Mouse (Mus musculus): ENCODE data around the gene Lrguk.

Gene Lrguk

DNA sequence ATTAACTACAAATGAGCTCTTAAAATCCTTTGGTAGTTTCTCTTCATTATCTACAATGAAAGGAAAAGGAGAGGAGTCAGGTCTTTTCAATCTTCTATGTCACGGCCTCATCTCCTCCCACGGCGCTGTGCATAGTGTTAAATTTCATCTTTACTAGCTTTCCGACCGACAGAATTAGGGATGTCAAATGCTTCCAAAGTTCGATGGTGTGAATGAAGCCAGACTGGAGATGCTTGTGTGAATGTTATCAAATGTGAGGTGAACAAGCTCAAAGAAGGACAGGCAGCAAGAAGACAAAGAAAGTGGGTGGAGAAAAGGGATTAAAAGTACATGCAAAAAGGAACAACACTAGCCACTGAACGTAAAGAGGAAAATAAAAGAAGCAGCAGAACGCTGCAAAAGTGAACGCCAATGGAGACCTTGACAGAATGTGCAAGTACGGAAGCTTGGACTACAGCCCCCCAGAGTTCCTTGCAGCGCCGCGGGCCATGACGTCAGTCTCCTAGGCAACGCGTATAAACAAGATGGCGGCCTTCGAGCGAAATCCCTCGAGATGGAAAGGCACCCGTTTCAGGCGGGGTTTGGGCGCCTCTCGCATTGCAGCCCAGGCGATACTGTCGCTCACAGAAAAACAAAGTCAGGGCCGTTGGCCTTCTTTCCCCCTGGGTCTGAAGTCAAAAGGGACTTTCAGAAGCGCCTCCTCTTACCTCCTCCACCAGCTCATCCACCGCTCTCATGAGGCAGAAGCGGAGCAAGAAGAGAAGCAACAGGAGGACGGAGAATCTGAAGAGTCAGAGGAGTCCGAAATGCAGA is at the start of gene Lrguk:
Lrguk (plus strand) TSS at position 516 of the 813 bp plus-strand sequence.
- peak; percentile 82 for DNase-seq (ENCODE audit: extremely low spot score, low spot score)

DNA sequence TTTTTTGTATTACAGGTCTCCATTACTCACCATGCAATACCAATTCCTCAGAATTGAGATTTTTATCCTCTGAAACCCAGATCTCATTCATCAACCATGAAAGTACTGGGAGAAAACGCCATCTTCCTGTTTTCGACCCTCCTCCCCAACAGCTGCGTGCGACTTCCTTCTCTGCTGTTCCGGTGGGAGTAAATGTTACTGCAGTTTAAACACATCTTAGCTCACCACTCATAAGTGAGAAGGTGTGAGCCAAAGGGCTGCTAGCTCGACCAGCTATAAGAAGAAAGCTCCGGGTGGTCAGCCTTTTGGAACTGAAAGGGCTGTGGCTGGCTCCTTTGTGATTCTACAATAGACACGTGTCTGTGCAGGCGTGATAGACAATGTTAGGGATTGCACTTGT is 46.5 kb upstream of the Lrguk start:
- DNase-seq (ENCODE audit: extremely low spot score, low spot score) = no peak

DNA sequence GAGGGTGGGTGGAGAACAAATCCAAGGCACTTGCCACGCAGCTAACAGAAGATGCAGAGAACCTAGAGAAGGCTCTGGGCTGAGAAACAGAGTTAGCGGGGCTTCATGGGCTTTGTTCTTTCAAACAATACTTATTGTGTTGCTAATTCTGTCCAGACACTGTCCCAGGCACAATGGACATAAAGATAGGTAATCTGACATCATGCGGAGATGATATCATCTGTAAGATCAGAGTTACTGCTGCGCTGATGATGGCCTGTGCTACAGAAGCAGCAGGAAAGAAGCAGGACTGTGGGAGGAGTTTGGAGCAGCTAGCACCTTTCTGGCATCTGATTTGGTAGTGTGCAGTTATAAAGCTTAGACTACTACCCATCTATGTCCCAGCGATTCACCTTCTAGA is 42.1 kb upstream of the Lrguk start:
- no peak for DNase-seq (ENCODE audit: extremely low spot score, low spot score)

DNA sequence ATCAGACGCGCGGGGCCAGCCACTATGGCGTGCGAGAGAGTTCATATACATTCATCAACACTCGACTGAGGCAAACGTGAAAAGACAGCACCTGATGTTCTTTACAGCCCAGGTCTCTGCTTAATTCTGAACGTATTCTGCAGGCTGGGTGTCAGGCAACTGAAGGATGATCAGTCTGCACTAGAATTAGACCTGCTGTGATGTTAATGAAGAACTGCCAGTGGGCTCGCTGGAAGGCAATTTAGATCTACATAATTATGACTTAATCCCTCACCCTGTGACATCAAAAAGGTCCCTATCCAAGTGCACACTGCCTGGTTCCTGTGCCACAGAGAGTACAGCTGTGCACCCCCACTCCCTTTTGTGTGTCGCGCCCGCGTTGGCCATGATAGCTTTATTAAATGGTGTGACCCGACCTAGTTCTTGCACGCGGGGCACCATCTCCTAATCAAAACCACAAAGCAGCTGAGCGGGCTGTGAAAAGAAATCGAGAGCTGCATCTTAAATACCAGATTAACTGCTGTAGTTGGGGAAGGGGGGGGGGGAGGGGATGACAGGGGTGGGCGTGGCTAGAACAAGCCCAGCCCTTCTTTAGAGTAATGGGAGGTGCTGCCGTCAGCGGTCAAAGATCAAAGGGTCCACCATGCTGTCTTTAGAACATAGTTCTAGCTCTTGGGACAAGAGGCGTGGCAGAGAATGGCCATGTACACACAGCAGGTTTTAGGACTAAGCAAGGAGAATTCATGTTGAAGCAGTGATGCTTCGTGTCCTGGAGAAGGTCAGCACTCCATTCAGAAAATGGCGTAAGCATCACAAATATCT is 36.8 kb upstream of the Lrguk start:
- DNase-seq (ENCODE audit: extremely low spot score, low spot score) = peak; percentile 27

DNA sequence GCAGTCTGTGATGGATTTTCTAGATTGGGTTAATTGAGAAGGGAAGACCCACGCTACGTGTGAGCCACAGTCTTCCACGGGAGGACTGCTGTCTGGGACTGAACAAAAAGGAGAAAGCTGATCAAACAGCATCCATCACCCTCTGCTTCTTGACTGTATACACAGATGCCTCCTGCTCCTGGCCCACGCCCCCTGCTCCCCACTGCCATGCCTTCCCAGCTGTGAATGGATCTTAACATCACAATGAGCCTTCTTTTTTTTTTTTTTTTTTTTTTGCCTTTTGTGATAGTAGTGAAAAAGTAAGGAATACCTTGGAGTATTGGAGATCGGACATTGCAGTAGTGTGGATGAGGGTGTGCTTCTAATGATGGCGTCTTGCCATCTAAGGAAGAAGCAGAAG is 35.4 kb upstream of the Lrguk start:
- no peak for DNase-seq (ENCODE audit: extremely low spot score, low spot score)

DNA sequence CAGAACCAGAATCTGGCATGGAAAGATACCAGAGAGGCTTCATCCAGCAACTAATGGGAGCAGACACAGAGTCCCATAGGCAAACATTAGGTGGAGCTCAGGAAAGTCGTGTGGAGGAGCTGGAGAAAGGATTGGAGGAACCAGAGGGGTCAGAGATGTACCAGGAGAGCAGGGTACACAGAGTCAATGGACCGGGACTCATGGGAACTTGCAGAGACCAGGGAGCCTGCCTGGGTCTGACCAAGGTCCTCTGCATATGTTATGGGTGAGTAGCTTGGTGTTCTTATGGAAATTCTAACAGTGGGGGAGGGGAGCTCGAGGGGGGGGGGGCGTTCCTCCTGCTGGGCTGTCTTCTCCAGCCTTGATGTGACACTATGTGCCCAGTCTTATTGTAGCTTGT is 30.7 kb upstream of the Lrguk start:
- DNase-seq (ENCODE audit: extremely low spot score, low spot score) = no peak

DNA sequence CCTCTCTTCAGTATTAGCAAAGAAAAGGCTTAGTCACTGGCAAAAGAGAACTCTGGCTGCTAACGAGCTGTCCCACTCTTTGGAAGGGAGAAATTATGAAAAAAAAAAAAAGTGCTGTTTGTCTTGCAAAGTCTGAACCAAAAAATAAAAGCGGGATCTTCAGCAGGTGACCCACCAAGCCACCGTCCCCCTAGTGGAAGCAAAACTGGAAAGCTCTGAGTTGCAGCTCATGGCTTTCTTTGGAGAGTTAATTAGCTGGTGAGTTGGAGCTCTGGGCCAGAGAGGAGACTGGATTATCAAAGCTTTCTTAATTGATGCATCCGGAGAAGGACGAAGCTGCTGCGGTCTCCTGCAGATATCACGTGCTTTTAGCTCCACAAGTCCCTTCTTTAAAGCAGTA is 29.7 kb upstream of the Lrguk start:
- DNase-seq (ENCODE audit: extremely low spot score, low spot score) = no peak

DNA sequence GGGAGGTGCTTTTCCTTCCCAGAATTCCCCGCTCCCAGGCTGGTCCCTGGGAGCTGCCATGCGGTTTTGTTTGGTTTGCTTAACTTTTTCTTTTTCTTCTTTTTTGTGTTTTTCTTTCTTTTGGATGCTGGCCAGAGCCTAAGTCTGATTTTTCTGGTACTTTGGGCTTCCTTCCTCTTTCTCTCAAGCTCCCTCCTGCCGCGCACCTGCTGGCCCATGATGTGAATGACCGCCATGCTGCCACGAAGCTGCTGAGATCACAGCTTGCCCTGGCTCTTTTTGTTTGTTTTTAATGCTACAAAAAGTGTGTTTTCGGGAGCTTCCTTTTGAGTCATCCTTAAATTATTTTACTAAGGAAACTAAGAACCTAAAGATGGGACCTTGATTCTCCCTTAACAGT is 28.6 kb upstream of the Lrguk start:
- no peak for DNase-seq (ENCODE audit: extremely low spot score, low spot score)

DNA sequence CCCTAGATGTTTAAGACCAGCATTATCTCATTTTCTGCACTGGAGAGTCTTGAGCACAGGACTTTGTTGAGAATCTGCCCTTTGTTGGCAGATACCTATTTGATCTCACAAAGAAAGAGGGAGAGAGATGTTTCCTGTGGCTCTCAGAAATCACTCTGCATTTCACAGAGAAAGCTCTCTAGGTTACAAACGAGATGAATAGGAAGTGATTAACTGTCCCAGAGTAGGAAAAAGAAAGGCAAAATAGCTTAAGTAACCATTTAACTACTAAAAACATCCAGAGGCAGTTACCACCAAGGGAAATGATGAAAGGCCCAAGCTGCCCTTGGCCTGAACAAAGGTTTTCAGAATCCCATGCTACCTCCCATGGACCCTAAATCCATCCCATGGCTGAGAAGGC is 26.2 kb upstream of the Lrguk start:
- no peak for DNase-seq (ENCODE audit: extremely low spot score, low spot score)

DNA sequence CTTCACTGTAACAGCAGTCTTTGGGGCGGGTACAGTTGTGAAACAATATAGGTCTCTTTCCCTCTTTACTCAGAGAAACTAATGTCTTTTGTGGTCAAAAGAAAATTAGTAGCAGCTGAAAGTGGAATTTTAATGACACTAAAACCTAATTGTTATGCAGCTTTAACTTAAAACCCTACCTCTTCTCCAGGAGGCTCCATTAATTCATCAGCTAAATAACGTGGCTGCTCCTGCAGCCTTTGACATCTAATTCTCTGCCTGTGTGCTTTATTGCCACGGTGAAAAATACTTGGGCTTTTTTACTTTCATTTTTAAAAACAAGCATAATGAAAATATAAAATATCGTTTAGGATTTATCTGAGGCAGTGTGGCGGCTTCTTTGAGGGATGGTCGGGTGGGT is 15.8 kb upstream of the Lrguk start:
- DNase-seq (ENCODE audit: extremely low spot score, low spot score) = no peak

DNA sequence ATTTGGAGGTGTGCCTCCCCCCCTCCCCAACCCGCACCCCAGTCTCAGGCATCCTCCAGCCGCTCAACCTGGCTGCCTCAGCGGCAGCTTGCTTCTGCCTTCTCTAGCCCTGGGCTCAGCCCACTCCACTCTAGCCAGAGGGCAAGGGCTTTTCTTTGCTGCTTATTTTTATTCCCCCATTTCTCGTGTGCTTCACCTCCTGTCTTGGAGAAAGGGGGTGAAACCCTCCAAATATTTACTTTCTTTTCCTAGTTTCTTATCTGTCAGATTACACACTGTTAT is 439 bp downstream of the Lrguk start:
- DNase-seq (ENCODE audit: extremely low spot score, low spot score) = no peak

DNA sequence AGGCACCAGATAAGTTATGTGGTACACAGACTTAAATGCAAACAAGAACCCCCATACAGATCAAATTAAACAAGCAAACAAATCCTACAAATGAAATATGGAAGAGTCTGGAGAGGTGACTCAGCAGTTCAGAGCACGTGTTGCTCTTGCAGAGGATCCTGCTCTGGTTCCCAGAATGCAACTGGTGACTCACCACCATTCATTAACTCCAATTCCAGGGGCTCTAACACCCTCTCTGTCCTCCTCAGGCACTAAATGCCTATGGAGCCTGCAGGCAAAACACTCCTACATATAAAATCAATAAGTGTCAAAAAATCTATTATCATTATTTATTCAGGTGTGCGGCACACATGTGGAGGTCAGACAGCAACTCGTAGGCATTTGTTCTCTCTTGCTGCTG is 4.8 kb downstream of the Lrguk start:
- DNase-seq (ENCODE audit: extremely low spot score, low spot score) = no peak

DNA sequence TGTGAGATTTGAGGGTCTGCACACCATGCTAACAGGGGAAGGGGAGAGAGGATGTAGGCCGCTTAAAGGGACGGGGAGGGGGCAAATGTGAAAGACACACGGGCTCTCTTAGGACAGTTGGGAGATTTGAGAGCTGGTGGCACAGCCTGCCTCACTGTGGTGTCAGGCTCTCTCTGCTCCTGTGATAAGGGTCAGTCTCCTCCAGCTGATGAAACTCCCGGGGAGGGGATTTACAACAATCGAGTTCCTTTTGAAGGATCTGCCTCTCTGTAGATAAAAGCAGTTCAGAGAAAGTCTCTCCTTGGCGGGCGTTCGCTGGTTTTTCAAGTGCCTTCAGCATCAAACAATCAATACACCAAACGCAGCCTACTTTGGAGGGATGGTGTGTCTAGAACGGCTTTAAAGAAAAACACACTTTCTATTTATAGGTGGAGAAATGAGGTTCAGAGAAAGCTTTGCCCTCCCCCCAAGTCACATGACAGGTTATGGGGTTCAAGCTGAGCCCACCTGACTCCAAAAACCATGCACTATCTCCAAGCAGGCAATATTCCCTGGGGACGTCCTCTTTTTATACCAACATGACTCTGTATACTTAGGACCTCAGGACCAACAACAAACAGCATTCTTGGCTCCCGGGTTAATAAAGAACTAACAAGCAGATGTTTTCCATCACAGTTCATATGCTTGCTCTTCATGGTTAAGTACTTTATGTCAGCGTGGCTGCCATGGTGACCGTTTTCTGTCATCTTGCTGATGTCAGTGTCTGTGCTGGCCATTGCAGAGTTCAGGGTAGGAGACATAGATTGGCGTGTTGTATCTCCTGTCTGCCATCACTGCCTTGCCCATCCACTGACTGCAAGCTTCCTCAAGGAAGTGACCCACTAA is 5.6 kb downstream of the Lrguk start:
- DNase-seq (ENCODE audit: extremely low spot score, low spot score) = no peak

DNA sequence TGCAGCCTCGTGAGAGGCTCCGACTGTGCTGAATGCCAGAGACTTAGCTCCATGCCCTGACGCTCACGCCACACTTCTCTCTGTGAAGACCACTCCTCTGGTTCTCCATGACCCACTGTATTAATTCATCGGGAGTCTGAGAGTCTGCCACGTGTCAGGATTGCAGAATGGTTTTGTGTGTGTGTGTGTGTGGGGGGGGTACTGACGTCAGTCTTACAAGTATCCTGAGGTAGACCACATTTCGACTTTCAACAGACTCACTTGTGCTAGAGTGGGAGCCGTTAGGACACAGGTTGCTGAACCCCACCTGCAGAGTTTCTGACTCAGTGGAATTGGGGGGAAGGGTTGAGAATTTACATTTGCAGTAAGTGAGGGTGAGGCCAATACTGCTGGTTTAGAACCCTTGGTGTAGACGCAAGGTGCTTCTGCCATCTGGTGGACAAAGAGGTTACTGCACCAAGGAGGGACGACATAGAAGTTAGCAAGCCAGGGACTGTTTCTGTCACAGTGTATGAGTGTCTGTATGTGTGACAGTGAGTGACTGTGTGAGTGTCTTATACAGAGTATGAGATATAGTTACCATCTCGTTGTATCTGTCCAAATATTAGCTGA is 11.5 kb downstream of the Lrguk start:
- peak; percentile 79 for DNase-seq (ENCODE audit: extremely low spot score, low spot score)

DNA sequence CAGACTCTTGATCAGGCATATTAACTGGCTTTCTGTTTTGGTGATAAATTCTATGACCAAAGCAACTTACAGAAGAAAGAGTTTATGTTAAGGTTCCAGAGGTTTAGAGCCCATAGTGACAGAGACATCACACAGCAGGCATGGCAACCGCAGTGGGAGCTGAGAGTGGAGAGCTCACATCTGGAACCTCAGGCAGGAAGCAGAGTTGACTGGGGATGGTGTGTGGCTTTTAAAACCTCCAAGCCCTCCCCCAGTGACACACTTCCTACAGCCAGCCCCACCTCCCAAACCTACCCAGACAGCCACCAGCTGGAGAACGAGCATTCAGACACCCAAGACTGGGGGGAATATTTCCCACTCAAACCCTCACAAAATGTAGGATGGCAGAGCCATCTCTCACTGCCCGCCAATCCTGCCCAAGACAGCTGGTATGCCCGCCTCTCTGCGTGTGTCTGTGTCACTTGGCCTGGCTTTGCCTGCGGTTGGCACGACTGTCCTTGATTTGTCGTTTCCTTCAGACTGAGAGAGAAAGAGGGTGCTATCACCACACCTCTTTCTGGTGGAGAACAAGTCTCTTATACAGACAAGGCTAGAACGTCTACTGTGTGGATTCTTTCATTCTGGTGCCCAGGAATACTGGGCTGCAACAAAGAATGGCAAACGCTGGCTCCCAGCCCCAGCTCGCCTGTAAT is 12.5 kb downstream of the Lrguk start:
- DNase-seq (ENCODE audit: extremely low spot score, low spot score) = no peak

DNA sequence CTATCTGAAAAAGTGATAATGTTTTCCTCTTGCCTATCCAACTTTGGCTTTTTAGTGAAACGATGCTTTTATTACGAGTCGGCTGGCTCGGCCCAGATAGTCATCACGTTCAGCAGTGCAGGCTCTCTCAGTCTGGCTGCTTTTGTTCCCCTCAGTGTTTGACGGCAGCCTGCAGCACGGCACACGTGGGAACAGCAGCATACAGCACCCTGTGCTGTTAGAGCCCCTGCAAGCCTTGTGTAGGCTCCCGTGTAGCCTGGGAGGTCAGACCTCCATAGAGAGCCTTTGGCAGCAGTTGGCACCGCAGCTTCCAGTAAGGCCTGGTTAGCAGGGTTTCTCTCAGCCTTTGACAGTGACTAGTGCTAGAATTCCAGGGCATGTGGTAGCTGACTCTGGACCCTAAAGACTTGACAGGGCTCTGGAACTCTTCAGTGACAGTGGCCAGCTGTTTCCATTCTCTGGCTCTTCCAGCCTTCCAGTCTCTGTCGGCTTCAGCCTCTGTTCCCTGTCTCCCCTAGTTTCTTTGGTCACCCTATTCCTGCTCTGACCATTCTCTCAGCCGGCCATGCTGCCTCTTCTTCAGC is 15.1 kb downstream of the Lrguk start:
- no peak for DNase-seq (ENCODE audit: extremely low spot score, low spot score)

DNA sequence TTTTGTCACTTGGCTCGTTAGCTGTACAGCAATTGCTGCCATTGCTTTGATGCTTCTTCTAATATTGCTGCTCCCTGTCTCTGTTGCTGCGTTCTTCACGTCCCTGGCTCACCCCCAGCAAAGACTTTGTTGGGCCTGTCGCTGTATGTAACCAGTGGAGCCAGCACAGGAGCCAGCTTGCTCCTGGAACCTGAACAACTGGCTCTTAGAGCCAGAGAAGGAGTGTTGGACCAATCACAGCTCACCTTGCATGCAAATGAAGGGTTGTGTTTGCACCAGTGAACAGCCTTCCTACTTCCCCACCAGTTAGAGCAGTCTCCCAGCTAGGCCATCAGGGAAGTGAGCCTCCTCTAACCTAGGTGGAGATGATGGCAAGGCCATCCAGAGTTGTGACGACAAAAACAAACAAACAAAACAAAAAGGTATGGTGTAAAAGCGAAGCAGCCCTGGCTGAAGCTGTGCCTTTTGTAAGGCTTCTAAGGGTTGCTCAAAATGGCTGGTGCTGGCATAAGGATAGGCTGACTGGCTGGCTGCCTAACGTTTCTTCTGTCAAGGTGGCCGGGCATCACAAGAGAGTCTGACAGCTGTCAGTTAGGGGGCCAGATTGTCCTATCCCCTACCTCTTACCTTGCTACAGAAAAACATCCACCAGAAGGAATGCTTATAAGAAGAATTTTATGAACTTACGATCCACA is 15.7 kb downstream of the Lrguk start:
- DNase-seq (ENCODE audit: extremely low spot score, low spot score) = no peak

DNA sequence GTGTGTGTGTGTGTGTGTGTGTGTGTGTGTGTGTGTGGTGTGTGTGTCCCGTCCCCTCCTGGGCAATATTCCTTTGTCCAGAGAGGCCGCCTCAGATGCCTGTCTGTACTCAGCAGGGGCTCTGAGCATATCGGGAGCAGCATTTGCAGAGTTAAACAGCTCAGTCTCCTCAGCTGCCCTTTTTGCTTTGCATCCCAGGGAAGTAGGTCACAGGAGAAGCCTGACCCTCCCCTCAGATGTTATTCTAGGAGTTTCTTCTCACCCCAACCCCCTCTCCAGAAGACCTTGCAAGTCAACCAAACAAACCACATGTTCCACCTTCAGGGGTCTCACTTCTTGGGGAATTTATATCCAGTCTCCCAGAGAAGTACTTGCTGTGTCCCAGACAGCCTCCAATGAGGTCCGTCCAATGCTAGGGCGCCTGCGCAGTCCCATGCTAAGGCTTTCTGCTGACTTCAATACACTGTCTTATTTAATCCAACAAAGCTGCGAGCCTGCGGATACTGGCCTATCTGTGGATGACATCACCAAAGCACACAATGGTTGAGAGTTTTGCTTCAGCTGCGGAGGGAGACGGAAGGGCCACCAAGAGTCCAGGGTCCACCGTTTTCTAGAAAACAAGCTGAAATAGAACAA is 17.4 kb downstream of the Lrguk start:
- DNase-seq (ENCODE audit: extremely low spot score, low spot score) = peak; percentile 20

DNA sequence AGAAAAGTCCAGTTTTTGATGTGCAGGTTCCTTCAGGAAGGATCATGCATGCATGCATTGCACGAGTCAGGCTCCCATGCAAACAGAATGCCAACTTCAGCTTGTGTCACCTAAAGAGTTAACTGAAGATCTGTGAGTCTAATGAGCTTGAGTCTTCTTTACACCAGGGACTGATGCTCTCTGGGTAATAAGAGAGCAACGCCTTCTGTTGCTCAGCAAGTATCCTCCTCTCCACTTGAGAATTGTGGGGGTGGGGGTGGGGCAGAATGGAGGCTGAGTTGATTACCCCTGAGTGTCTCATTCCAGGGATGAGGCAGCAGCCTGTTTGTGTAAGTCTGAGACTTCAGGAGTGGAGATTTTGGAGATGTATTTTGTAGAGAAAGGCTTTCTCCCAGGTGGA is 20.2 kb downstream of the Lrguk start:
- no peak for DNase-seq (ENCODE audit: extremely low spot score, low spot score)

DNA sequence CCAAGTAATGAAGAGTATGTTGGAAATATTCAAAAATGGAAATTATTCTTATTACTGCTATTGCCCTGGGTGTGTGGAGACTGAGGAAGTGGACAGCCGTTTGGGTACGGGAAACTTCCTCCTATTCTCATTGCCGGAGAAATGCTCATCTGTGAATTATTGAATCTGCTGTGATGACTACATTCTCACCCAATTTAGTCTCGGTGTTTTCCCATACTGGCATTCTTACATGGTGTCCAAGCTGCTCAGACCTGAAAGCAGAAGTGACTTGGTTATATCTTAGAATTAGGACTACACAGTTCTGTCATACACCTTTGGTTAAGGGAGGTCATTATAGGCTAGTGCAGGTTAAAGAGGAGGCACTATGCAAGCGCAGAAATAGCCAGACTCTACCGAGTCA is 30.5 kb downstream of the Lrguk start:
- no peak for DNase-seq (ENCODE audit: extremely low spot score, low spot score)

All from neural tube, embryonic 10.5 days (tissue).